Mouse (Mus musculus) lung, postnatal 4 days (tissue): ENCODE measurements around the gene Cib1.

Source experiments
- DNase-seq, 2 experiments: peaks; one replicate each; pipeline ENCODE4 v3.0.0; 2021

Cib1 gene

DNA sequence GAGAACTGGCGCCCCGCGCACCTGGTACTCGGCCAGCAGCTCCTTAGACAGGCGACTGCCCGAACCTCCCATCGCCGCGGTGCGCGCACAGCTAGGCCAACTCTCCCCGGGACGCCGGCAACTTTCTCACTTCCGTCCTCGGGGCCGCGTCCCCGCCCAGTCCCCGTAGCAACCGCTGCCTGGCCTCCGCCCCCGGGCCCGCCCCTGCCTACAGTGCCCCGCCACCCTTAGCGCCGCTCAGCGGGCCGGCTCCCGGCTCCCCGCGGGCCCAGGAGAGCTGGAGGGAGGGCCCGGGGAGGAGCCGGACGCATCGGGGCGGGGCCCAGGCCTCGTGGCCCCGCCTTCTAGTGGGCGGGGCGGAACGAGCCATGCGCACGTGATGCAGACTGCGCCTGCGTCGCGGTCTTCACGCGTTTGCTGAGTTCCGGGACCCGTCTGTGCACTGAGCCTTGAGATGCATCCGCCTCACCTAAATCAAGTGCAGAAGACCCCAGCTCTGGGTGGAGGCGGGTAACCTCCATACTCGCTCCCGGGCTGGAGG, at the start of gene Cib1, which contains the start of gene Gdpgp1:
Gene Cib1 (minus strand): TSS at position 325 of the 541 bp plus-strand sequence.
Gene Gdpgp1 (plus strand): TSS at position 377 of the 541 bp plus-strand sequence.
- DNase-seq: peak; percentile 98 to 99

- no peak for DNase-seq
Observed at GRCm38 (mm10) chr7:80281646-80282045, 49.0 kb upstream of the Cib1 start.

DNA sequence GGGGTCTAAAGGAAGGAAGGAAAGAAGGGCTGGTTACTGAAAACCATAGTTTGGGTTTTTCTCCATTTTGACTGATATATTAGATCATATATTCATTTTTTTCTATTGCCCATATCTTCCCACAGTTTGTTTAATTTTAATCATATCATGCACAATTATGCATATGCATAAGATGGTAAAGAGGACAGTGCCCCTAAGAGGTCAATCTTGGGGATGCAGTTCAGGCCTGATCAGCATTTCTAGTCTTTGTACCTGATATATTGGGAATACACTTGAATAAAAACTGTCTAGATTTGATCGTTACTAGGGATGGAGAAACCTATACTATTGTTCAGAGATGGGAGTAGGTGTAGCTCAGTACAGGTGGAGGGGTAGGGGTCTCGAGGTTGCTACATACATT, 48.4 kb upstream of the Cib1 start:
- no peak for DNase-seq

DNA sequence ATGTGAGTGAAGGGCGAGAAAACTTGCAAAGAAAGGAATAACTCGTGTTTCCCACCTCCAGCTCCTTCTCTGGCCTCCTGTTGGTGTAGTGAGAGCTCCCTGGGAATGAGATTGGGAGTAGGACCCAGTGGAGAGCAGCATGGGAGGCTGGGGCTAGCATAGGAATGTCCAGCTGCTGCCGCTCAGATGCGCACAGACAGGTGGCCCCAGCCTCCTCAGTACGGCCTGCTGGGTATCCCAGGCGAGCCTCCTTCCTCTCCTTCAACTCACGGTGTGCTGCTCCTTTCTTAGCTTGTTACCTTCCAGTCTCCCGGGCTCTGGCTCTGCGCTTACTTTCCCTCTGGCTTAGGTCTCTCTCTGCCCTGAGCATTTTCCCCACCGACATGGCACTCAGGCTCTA, 47.4 kb upstream of the Cib1 start:
- no peak for DNase-seq

DNA sequence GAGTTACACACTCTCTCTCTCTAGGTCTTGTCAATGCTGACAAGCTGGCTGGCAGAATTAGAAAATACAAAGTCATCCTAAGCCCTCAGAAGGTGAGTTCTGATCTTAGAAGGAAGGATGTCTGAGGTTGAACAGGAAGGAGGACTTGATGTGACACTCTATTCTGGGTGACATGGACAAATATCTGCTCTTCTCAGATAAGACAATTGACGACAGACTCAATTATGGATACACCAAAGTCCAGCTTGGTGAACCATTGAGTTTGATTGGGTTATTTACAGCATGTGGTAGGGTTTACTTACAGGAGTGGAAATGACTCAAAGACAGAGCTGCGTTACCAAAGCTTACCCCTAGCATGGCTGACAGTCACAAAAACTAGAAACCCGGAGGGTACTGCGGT, 43.8 kb upstream of the Cib1 start:
- no peak for DNase-seq

DNA sequence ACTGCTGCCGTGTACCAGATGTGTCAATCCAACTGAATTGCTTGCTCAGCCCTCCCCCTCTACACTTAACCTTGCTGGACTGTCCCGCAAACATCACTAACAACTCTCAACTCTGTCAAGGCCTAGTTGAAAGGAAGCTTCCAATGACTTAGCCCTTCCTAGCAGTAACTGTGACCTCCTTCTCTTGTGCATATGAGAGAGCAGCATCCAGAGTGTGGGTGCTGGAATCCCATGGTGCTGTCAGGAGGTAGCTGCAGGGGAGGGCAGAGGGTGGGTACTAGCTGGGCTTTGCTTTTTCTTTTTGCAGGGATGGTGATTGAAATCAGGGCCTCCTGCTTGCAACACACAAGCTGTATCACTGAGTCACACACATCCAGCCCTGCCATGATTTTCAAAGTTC, 40.8 kb upstream of the Cib1 start:
- DNase-seq: no peak

GRCm38 (mm10) chr7:80269751-80270255, 37.2 kb upstream of the Cib1 start:
- no peak for DNase-seq

- DNase-seq: peak; percentile 97
Observed at GRCm38 (mm10) chr7:80268897-80269750, 36.5 kb upstream of the Cib1 start, which contains the start of gene Vps33b. Gene Vps33b, plus strand, starts transcription at chr7:80269649.

GRCm38 (mm10) chr7:80267764-80268163, 35.2 kb upstream of the Cib1 start:
- no peak for DNase-seq

GRCm38 (mm10) chr7:80264606-80265005, 32.0 kb upstream of the Cib1 start:
- no peak for DNase-seq

GRCm38 (mm10) chr7:80261372-80261990, 28.9 kb upstream of the Cib1 start:
- DNase-seq: no peak

- peak; percentile 89 to 90 for DNase-seq
Observed at GRCm38 (mm10) chr7:80260625-80261371, 28.2 kb upstream of the Cib1 start, which contains the start of gene Ngrn. Gene Ngrn, plus strand, starts transcription at chr7:80261215.

DNA sequence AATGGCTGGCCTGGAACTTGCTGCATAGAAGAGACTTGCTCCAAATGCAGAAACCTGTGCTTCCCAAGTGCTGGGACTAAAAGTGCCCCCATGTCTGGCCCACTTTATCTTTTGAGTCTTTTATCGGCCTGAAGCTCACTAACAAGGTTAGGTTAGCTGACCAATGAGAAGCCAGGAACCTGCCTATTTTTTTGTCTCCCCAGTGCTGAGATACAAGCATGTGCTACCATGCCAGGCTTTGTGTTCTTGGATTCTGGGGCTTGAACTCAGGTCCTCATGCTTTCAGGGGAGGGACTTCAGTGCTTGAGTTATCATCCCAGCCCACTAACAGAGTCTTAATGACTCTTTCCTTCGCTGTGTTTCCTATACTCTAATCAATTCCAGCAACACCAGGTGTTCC, 25.1 kb upstream of the Cib1 start:
- DNase-seq: no peak

GRCm38 (mm10) chr7:80255981-80256380, 23.4 kb upstream of the Cib1 start:
- DNase-seq: no peak

- no peak for DNase-seq
Observed at GRCm38 (mm10) chr7:80252886-80253285, 20.3 kb upstream of the Cib1 start.

- DNase-seq: no peak
Observed at GRCm38 (mm10) chr7:80252437-80252836, 19.8 kb upstream of the Cib1 start.

GRCm38 (mm10) chr7:80246859-80247258, 14.2 kb upstream of the Cib1 start:
- DNase-seq: no peak

- peak; percentile 98 to 99 for DNase-seq
Observed at GRCm38 (mm10) chr7:80246148-80246721, 13.6 kb upstream of the Cib1 start, which contains the start of gene Ttll13. Gene Ttll13, plus strand, starts transcription at chr7:80246376.

- no peak for DNase-seq
Observed at GRCm38 (mm10) chr7:80244851-80245250, 12.2 kb upstream of the Cib1 start.

DNA sequence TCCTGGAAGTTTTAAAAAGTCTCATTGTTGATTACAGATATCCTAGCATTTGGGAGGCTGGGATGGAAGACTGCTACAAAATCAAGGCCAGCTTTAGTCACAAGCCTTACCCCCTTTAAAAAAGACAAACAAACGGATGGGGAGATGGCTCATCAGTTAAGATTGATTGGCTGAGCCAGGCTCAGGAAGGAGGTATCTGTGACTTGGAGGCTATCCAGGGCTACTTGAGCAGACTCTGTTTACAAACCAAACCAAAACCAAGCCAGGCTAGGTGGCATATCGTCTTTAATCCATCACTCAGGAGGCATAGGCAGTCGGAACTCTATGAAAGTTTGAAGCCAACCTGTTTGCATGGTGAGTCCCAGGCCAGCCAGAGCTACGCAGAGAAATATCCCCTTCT, 9.0 kb upstream of the Cib1 start:
- no peak for DNase-seq

DNA sequence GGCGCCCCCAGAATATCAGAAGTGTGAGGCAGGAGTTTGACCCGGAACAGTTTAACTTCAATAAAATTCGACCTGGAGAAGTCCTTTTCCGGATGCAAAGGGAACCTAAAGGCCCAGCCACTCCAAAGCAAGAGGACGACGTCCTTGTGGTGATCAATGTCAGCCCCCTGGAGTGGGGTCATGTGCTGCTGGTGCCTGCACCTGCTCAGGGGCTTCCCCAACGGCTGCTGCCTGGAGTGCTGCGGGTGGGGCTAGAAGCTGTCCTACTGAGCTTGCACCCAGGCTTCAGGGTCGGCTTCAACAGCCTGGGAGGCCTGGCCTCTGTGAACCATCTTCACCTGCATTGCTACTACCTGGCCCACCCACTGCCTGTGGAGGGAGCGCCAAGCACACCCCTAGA, 5.9 kb upstream of the Cib1 start:
- no peak for DNase-seq

- DNase-seq: no peak
Observed at GRCm38 (mm10) chr7:80233799-80234198, 1.2 kb upstream of the Cib1 start.
